Mouse (Mus musculus): Measurements from ENCODE around the gene Dlx5. TPM values are rescaled to one million over a fixed set of nuclear protein-coding genes. Genes with fewer than 3 reads are reported as not detected.

Gene Dlx5
- total and polyA plus RNA-seq, 3 experiments, result not detected

DNA sequence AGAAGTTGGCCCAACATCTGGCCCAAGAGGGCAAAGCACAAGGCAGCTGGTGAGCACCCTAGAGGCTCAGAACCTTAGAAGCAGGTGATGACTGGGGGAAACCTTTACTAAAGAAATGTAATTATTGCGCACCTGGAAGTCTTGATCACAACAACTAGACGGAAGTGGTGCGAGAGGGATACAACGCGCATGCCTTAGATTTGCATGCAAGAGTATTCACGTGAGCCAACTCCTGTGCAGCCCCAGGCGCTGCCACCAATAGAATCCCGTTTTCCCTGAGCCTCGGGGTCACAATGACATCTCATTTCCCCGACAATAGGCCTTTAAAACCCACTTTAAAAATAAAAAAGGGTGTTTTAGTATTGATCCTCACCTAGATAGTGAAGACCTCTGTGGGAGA lies 30.7 kb downstream of the Dlx5 start:
- no peaks in the 10 kb centered on the region for H3K79me2 ChIP-seq (ENCODE audit: control insufficient read depth, insufficient read depth, low read length, poor library complexity)
- H3K4me1 ChIP-seq (ENCODE audit: control insufficient read depth in 1 of 2, insufficient read depth in 2 of 2, low read length in 2 of 2), result no peaks in the 10 kb centered on the region
- no peaks in the 10 kb centered on the region for H3K27me3 ChIP-seq (ENCODE audit: control insufficient read depth in 1 of 2, insufficient read depth in 2 of 2, low read length in 2 of 2)
- no peak overlapping the region for H3K4me3 ChIP-seq (ENCODE audit: control insufficient read depth in 1 of 2, insufficient read depth in 1 of 2, low read depth in 2 of 2, low read length in 2 of 2)
- no peak overlapping the region for H3K27ac ChIP-seq (ENCODE audit: control insufficient read depth, low read depth, low read length)
- H3K9me3 ChIP-seq (replicated peaks; ENCODE audit: insufficient read depth, low read length), result no peaks in the 10 kb centered on the region
- no peak overlapping the region for H3K9ac ChIP-seq (ENCODE audit: control insufficient read depth, low read depth, low read length, poor library complexity, severe bottlenecking)
- H3K36me3 ChIP-seq (ENCODE audit: control insufficient read depth in 1 of 2, insufficient read depth in 2 of 2, low read length in 2 of 2), result no peaks in the 10 kb centered on the region
- no peak for DNase-seq (ENCODE audit: low read depth, low spot score)
- TF ChIP-seq MYB (IDR thresholded peaks at IDR 0.05; ENCODE audit: low read depth, low read length) (no peak), UBTF (IDR thresholded peaks at IDR 0.05; ENCODE audit: borderline replicate concordance, insufficient read depth, low read depth, low read length) (no peak), USF1 (IDR thresholded peaks at IDR 0.05; ENCODE audit: low read depth, low read length) (no peak)

GRCm38 (mm10) chr6:6850324-6851060 lies 31.4 kb downstream of the Dlx5 start:
- Histone ChIP-seq H3K9me3 (replicated peaks; ENCODE audit: insufficient read depth, low read length) (no peaks in the 10 kb centered on the region), H3K79me2 (ENCODE audit: control insufficient read depth, insufficient read depth, low read length, poor library complexity) (no peaks in the 10 kb centered on the region), H3K4me1 (ENCODE audit: control insufficient read depth in 1 of 2, insufficient read depth in 2 of 2, low read length in 2 of 2) (no peaks in the 10 kb centered on the region), H3K4me3 (ENCODE audit: control insufficient read depth in 1 of 2, insufficient read depth in 1 of 2, low read depth in 2 of 2, low read length in 2 of 2) (no peak overlapping the region), H3K27ac (ENCODE audit: control insufficient read depth, low read depth, low read length) (no peak overlapping the region), H3K9ac (ENCODE audit: control insufficient read depth, low read depth, low read length, poor library complexity, severe bottlenecking) (no peak overlapping the region), H3K27me3 (ENCODE audit: control insufficient read depth in 1 of 2, insufficient read depth in 2 of 2, low read length in 2 of 2) (no peaks in the 10 kb centered on the region), H3K36me3 (ENCODE audit: control insufficient read depth in 1 of 2, insufficient read depth in 2 of 2, low read length in 2 of 2) (no peaks in the 10 kb centered on the region)
- TF ChIP-seq USF2 (IDR thresholded peaks at IDR 0.05; ENCODE audit: borderline replicate concordance in 1 of 2, insufficient read depth in 1 of 2, low read depth in 1 of 2, low read length in 2 of 2) (no peak), SIN3A (IDR thresholded peaks at IDR 0.05; ENCODE audit: low read length) (no peak), POLR2AphosphoS5 (IDR thresholded peaks at IDR 0.05; ENCODE audit: borderline replicate concordance, low read depth, low read length) (no peak), NELFE (IDR thresholded peaks at IDR 0.05; ENCODE audit: low read depth, low read length) (no peak), RAD21 (IDR thresholded peaks at IDR 0.05; ENCODE audit: low read depth, low read length) (no peak), GATA1 (IDR thresholded peaks at IDR 0.05; ENCODE audit: low read depth, low read length) (no peak), NRF1 (IDR thresholded peaks at IDR 0.05; ENCODE audit: insufficient read depth, low read depth, low read length, poor library complexity, severe bottlenecking) (no peak), CHD2 (IDR thresholded peaks at IDR 0.05; ENCODE audit: low read length) (no peak), ZMIZ1 (IDR thresholded peaks at IDR 0.05; ENCODE audit: low read depth, low read length) (no peak), ELF1 (IDR thresholded peaks at IDR 0.05; ENCODE audit: low read depth, low read length) (no peak), ETS1 (IDR thresholded peaks at IDR 0.05; ENCODE audit: low read depth, low read length) (no peak), SMC3 (IDR thresholded peaks at IDR 0.05; ENCODE audit: low read depth, low read length) (no peak), CTCF (IDR thresholded peaks at IDR 0.05 in 2 of 3, conservative IDR thresholded peaks at IDR 0.05 in 1 of 3; ENCODE audit: control insufficient read depth in 1 of 3, insufficient read depth in 1 of 3, low read depth in 2 of 3, low read length in 3 of 3, poor library complexity in 1 of 3, severe bottlenecking in 1 of 3) (no peak)
- no peak for DNase-seq (ENCODE audit: low read depth, low spot score)

All from MEL (cell line).